Mouse (Mus musculus): Measurements from ENCODE around the gene Lypd6b.

Gene Lypd6b

GRCm38 (mm10) chr2:49825588-49825987, 38.1 kb downstream of the Lypd6b start:
- no peak for DNase-seq

- no peak for DNase-seq
These were observed 40.3 kb downstream of the Lypd6b start for GRCm38 (mm10) chr2:49827756-49828155.

GRCm38 (mm10) chr2:49830369-49830768, 42.9 kb downstream of the Lypd6b start:
- DNase-seq: no peak

- DNase-seq: no peak
These were observed 44.9 kb downstream of the Lypd6b start for GRCm38 (mm10) chr2:49832277-49832803.

- DNase-seq: no peak
These were observed 50.1 kb downstream of the Lypd6b start for GRCm38 (mm10) chr2:49837454-49838059.

- DNase-seq: no peak
These were observed 51.1 kb downstream of the Lypd6b start for GRCm38 (mm10) chr2:49838611-49839010.

- DNase-seq: no peak
These were observed 53.1 kb downstream of the Lypd6b start for GRCm38 (mm10) chr2:49840573-49840972.

- no peak for DNase-seq
These were observed 53.6 kb downstream of the Lypd6b start for GRCm38 (mm10) chr2:49841089-49841488.

GRCm38 (mm10) chr2:49845104-49845503, 57.6 kb downstream of the Lypd6b start:
- DNase-seq: no peak

GRCm38 (mm10) chr2:49846097-49846496, 58.6 kb downstream of the Lypd6b start:
- no peak for DNase-seq

GRCm38 (mm10) chr2:49846880-49847279, 59.4 kb downstream of the Lypd6b start:
- DNase-seq: no peak

GRCm38 (mm10) chr2:49847831-49848230, 60.3 kb downstream of the Lypd6b start:
- no peak for DNase-seq

- no peak for DNase-seq
These were observed 62.3 kb downstream of the Lypd6b start for GRCm38 (mm10) chr2:49849771-49850170.

- DNase-seq: no peak
These were observed 64.5 kb downstream of the Lypd6b start for GRCm38 (mm10) chr2:49851977-49852376.

- DNase-seq: no peak
These were observed 68.7 kb downstream of the Lypd6b start for GRCm38 (mm10) chr2:49856161-49856564.

GRCm38 (mm10) chr2:49856584-49856983, 69.1 kb downstream of the Lypd6b start:
- DNase-seq: no peak

- no peak for DNase-seq
These were observed 72.9 kb downstream of the Lypd6b start for GRCm38 (mm10) chr2:49860219-49860962.

GRCm38 (mm10) chr2:49860969-49861592, 73.6 kb downstream of the Lypd6b start:
- no peak for DNase-seq

- DNase-seq: no peak
These were observed 74.2 kb downstream of the Lypd6b start for GRCm38 (mm10) chr2:49861658-49862057.

GRCm38 (mm10) chr2:49868116-49868858, 80.8 kb downstream of the Lypd6b start:
- no peak for DNase-seq

GRCm38 (mm10) chr2:49869044-49869443, 81.6 kb downstream of the Lypd6b start:
- DNase-seq: no peak

- DNase-seq: no peak
These were observed 82.5 kb downstream of the Lypd6b start for GRCm38 (mm10) chr2:49869782-49870514.
